Mouse (Mus musculus) right cerebral cortex, postnatal 14 days (tissue): Measurements from ENCODE around the gene Mllt6.
A peak's percentile ranks its signal among the peaks of the same experiment; 100 is the strongest.
"Not testable (repeated sequence)": the region's sequence is repeated elsewhere in the genome, so short reads cannot be mapped to it uniquely, and the experiment has no call there.

Source experiments
- DNase-seq: peaks from one replicate; pipeline ENCODE4 v3.0.0; 2022

Mllt6 gene

DNA sequence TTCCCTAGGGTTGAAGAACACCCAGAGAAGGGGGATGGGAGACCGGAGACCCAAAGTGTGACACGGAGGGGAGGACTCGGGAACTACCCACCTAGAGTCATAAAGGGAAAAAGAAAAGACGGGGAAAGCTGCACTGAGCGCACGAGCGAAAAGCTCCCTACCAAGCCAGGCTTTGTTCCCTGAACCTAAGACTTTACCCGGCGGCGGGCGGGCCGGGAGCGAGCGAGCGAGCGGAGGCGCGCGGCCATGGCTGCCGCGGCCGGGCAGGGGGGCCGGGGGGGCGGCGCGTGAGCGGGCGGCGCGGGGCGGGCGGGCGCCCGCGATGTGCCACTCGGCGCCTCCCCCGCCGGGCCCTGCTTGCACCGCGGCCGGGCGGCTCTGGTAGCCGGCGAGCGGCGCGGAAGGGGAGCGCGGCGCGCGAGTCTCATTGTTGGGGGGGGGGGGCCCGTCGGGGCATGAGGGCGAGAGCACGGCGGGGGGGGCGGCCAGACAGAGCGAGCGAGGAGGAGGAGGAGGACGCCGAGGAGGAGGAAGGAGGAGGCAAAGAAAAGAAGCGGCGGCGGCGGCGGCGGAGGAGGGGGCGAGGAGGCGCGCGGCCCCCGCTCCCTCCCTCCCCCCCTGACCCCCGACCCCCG, at the start of gene Mllt6:
TSS of gene Mllt6 (plus strand) at position 522 of the 635 bp plus-strand sequence.
- DNase-seq, result peak; percentile 77

DNA sequence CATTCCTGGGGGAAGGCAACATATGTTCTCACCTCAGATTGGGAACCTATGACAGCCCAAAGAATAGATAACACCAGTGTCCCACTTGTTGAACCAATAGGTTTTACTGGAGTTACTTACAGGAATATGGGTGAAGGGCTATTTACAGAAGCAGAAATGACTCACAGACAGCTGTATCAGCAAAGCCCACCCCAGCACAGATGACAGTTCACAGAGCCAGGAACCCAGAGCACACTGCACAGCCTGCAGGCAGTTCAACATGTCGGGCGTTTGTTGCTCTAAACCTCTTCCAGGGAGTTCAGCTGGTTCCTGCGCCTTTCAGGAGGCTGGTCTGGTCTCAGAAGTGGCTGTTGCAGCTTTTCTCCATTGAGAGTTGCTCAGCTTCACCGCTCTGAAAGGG, 47.9 kb upstream of the Mllt6 start:
- DNase-seq, result no peak

DNA sequence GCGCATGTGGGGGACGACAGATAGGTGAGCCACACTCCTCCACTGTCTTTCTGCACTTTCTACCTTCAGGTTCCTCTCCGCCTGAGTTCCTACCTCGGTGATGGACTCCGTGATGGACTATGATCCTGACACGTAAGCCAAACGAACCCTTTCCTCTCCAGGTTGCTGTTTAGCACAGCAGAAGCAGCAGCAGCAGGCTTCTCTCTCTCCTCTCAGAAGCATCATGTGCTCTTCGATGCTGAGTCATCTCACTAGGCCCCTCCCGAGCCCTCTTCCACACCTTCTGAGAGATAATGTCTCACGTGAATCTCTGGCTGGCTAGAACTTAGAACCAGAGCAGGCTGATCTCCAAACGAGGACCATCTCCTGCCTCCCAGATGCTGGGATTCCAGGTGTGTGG, 44.8 kb upstream of the Mllt6 start:
- DNase-seq, result no peak

DNA sequence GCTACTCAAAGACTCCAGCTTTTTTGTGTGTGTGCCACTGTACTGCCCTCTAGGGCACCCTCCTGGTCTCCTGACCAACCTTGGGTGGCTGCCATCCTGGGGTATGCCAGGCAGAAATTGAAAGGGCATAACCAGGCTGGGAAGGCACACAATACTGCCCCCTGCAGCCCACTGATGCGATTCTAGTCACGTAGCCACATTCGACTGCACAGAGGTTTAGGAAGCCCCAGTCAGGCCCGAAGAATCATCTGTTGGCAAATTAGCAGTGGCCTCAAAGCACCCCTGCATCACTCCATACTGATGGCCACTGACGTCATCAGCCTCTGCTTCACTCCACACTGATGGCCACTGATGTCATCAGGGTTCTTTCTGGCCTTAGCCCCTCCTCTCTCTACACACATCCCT, 43.8 kb upstream of the Mllt6 start:
- peak; percentile 84 for DNase-seq

DNA sequence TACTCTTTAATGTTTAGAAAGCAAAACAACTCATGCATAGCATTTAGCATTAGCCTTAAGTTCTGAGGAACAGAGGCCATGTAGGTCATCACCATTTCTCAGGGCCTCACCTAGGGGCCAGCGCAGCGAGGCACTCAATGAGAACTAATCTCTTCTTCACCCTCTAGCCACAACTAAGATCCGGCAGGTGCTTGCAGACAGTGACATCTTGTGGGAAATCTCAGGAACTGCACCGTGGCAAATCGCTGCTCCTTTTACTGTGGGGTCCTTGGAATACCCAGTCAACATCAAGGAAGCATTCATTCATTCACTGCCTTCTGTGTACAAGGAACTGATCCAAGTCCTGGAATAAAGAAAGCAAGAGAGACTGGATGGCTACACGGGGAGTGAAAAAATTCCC, 40.8 kb upstream of the Mllt6 start:
- peak; percentile 46 for DNase-seq

DNA sequence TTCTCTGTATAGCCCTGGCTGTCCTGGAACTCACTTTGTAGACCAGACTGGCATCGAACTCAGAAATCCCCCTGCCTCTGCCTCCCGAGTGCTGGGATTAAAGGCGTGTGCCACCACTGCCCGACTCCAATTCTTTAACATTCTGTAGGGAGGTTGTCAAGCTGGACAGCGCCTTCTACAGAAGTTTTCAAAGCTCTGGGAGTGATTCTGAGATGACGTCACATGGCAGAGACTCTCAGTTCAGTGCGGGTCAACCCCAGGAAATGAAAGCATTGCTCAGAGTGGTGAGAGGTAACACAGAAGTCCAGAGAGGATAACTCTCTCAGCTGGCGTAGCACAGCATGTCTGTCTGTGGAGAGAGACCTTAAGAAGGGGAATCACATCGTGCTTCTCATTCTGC, 40.0 kb upstream of the Mllt6 start:
- no peak for DNase-seq

DNA sequence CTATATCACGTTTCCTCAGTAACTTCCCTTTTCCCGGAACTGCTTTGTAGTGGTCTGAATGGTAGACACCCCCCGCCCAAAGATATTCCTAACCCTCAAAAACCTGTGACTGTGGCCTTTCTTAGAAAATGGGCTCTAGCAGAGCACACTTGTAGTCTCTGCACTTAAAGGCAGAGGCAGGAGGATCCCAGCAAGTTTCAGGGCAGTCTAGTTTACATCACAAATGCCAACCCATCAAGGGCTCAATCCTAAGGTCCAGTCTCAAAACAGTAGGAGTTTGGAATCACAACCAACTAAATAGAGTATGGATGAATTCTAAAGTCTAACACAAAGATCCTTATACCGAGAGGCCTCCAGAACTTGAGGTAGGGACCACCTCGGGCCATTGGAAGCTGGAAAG, 37.7 kb upstream of the Mllt6 start:
- DNase-seq, result no peak

DNA sequence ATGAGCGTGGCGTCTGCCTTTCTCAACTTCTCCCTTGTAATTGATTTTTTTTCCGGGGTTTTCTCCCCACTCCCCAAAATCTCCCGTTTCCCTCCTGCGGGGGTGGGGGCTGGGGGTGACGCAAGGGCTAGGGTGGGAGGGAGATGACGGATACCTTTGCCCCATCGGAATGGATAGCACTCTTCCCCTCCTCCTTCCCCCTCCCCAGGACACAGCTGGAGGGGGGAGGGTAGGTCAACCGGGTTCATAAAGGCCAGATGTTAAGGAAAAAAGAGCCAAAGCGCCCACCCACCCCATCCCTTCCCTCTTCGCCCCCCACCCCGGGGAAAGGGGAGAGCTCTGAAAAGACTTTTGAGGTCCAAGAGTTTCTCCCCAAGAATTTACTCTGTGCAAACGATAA, 36.8 kb upstream of the Mllt6 start:
- no peak for DNase-seq

DNA sequence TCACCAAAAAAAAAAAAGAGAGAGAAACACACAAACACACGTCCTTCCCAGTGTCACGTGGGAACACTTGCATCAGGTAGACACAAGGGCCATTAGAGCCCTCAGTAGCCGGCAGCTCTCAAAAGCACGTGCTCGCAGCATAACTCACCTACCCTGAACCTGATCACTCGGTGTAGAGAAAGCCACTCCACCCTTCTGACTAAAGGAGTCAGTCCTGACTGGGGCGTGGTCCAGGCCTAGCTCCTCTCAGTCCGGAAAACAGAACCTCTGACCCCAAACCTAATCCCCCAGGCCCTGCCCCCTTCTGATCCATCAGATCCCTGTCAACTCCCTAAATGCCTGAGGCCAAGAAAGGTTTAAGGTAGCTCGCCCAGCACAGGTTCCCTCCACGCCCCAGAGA, 36.4 kb upstream of the Mllt6 start:
- DNase-seq, result no peak

DNA sequence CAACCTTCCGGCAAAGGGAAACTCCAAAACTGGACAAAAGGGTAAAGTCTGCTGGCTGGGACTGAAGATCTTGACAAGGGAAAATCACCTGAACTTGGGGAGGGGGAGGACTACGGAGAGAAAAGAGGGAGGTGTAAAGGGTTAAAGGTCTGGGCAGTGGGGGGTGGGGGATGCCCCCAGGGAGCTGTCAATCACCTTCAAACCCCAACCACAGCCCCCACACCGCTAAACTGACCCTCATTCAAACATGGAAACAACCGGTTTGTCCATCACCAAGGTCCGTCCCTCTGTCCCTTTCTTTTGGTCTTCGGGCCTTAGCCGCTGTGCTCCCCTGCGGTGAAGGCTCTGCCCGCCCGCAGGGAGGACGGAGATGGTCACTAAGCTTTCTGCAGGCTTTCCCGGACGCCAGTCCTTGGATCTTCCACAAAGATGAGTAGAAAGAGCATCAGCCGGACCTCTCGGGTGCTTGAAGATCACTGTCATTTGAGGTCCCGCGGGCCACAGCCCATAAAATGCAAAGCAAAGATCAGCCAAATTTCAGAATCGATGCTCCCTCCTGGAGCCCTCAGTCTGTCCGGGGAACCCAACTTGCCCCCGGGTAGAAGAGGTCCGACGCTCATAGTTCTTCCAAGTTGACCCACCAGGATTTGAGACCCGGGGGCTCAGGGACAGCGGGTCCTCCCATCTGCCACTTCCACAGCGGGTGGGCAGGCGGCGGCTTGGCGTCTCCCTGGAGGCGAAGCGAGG, 35.5 kb upstream of the Mllt6 start:
- no peak for DNase-seq

DNA sequence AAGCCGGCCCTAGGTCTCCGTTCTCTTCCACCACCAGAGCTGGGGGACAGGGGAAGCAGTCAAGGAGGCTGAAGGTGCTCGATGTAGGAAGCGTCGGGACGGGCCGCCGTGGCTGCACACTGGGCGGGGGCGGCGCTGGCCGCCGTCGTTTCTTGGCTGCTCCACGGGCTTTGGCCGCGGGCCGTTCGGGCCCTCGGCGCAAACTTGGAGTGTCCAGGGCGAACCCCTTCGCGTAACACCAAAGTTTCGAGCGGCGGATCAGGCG, 35.0 kb upstream of the Mllt6 start:
- DNase-seq, result no peak

DNA sequence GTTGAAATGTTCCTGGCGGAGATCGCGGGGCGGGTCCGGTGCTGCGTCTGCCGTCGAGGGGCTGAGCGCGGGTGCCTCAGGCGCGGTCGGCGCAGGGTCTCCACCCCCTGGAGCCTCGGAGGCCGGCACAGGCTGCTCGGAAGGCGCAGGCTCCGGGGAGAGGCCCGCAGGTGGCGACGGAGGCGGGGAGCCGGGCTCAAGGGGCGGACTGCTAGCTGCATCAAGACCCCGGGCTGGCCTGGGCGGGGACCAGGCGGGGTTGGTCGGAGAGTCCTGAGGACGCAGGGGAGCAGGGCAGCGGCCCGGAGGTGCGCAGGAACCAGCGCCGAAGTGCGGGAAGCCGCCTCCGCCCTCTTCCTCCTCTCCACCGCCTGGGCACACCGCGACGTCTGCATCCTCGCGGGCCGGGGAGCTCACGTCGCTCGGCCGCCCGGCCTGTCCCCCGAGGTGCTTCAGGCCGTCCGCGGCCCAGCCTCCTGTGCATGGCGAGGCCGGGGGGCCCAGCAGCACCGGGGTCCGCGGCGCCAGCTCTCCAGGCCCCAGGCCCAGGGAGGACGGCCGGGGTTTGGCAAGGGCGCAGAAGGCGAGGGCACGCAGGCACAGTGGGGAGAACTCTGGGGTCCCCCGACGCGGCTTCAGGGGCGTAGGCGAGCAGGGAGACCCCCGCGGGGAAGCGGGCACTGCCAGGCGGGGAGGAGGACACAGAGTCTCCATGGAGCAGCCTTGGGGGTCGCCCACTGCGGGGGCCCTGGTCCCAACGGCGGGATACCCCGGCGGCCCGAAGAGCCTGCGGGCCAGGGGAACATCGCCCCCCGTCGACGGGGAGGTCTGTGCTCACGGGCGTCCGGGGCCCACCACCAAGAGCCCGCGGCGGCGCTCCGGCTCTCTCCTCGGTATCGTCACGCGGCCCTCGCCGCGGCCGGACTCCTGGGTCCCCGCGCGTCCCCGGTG, 34.4 kb upstream of the Mllt6 start:
- DNase-seq, result no peak

DNA sequence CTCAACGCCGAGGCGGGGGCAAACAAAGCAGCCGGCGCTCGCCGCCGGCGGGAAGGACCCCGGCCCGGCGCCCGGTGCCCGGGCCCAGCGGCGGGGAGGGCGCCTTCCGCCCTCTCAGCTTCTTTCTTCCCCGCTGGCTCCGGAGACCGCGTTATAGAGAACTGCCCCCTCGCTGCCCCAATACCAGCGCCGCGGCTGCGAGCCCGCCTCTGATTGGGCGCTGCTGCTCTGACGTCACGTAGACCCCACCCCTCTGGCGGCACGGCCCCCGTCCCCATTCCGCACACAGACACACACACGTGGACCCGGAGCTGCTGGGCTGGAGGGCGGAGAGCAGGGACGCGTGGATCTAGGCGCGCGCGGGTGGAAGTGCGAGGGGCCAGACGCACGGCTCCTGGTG, 33.6 kb upstream of the Mllt6 start, which contains the start of gene Epop:
TSS of gene Epop (minus strand) at position 127 of the 400 bp plus-strand sequence.
- peak; percentile 91 for DNase-seq

DNA sequence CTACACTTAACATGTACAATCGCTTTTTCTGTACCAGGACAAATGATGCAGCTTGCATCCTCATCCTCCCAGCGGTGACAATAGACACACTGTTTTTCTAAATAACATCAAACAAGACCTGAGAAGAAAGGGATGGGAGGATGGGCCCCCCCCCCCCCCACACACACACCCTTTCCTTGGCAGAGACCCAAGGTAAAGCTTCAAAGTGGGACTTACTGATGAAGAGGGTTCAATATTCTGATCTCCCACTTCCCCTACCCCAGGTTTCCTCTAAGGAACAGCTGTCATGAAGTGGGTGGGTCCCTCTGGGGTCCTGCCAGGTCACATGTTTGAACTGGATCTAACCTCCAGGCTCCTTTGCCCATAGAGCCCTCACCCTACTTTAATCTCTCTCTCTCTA, 32.2 kb upstream of the Mllt6 start:
- no peak for DNase-seq

DNA sequence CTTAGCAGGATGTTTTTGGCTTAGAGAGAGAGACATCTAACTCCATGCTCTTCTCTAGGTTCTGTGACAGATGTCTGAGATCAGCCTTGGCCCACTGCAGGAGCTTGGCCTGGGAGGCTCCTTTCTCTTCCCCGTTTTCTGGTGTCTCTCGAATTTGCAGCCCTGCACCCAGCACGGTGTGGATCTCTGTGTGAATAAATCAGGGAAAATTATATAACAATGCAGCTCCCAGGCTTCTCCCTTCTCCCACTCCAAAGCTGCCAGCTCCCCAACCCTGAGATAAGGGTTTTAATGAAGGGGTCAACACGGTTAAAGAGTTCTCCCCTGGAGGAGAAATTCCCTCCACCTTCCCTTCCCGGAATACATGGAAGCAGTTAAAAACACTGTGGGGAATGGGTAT, 31.7 kb upstream of the Mllt6 start:
- DNase-seq, result no peak

DNA sequence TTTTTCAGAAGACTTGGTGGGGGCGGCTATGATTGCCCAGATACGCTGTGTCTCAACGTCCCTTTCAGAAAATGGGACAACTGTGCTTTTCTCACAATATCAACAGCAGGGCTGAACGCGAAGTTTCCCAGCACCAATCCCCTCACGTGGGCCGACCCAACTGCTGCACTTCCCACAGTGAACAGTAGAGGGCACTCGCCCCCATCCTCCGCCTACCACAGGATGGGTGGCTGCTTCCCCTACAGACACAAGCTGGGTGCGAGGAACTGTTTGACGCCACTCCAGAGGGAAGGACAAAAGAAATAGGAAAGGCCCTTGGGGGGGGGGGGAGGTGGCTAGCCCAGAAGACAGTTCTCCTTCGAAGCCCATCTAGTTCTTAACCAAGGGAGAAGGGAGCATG, 31.3 kb upstream of the Mllt6 start:
- peak; percentile 83 for DNase-seq

DNA sequence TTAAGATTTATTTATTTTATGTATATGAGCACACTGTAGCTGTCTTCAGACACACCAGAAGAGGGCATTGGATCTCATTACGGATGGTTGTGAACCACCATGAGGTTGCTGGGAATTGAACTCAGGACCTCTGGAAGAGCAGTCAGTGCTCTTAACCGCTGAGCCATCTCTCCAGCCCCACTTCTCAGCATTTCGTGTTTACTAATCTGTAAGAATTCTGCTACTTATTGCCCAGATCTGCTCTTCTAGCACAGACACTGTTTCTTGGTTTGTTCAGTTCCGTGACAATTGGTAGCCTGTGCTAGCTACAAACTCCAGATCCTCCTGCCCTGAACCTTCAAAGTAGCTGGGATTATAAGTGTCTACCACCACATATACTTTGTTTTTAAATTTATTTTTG, 30.8 kb upstream of the Mllt6 start:
- DNase-seq, result not testable (repeated sequence)

DNA sequence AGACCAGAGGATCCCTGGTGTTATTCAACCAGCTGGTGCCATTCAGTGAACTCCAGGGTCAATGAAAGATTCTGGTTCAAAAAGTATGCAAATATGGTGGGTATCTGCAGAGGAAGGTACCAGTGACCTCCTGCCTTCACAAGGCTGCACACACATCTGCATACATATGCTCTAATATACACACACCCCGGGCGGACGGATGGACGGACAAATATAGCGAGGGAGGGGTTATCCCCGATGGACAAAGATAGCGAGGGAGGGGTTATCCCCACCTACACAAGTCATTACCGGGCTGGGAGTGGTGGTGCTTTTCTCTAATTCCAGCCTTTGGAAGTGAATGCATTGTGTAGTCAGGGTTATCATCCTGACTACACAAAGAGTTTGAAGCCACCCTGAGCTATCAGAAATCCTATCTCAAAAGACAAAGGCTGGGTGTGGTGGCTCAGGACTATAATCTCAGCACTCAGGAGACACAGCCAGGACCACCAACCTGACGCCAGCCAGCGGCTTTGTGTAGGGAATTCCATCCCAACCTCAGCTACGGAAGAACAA, 27.7 kb upstream of the Mllt6 start:
- DNase-seq, result no peak

DNA sequence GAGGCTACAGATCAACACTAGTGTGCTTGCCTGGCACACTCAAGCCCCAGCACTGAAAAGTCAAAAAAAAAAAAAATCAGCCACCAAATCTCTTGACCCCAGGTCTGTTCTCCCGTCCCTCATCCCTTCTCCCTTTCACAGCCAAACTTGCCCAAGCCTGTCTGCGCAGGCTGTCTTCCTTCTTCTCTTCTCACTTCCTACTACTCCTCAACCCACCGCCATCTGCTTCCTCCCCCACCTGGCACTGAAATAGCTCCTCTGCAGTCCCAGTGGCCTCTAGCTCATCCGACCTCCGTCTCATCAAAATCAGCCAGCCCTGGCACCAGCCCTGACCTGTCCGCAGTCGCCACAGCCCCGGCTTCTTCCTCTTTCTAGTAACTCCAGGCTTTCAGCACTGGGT, 21.5 kb upstream of the Mllt6 start:
- DNase-seq, result peak; percentile 51

DNA sequence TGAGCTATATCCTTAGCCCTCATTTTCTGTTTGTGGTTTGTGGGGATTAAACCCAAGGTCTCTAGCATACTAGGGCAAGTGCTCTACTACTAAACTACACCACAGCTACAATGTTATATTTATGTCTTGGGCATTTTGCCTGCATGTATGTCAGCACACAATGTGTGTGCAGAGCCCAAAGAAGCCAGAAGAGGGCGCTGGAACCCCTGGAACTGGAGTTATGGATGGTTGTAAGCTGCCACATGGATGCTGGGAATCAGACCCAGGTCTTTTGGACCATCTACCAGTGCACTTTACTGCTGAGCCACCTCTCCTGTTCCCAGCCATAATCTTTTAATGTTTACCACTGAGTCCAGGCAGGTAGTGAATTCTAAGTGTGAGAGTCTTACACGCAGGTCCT, 20.5 kb upstream of the Mllt6 start:
- DNase-seq, result no peak

DNA sequence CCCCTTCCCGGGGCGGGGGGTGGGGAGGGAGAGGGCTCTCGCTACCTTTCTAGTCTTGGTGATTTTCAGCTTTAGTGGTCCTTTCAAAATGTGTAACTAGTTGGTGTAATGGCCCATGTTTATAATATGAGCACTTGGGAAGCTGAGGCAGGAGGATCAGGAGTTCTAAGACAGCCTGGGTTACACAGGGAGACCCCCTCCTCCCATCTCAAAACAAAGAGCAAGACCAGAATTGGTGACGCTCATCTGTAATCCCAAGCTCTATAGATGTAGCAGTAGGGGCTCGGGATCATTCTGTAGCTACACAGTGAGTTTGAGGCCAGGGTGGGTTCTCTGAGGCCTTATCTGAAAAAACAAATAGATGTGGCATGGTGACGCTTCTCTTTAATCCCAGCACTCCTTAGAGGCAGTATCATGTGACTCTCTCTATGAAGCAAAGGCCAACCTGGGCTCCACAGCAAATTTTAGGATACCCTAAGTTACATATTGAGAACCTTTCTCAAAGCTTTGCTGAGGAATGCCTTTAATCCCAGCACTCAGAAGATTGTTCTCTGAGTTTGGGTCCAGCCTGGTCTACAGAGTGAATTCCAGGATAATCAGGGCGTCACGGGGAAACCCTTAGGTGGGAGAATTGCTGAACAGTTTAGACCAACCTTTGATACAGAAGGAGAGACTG, 19.7 kb upstream of the Mllt6 start:
- no peak for DNase-seq

DNA sequence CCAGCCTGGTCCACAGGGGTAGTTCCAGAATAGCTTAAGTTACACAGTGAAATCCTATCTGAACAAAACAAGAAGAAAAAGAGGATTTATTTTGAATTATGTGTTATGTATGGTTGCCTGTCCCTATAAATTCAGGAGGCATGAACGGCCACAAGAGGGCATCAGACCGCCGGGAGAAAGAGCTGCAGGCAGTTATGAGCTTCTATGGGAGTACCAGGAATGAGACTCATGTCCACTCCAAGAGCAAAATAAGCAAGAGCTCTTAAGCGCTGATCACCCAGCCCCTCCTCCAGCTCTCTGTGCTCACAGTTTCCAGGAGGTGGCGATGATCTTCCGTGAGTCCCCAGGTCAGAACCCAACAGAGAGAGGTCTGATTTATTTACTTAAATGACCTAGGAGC, 18.4 kb upstream of the Mllt6 start:
- DNase-seq, result peak; percentile 71

DNA sequence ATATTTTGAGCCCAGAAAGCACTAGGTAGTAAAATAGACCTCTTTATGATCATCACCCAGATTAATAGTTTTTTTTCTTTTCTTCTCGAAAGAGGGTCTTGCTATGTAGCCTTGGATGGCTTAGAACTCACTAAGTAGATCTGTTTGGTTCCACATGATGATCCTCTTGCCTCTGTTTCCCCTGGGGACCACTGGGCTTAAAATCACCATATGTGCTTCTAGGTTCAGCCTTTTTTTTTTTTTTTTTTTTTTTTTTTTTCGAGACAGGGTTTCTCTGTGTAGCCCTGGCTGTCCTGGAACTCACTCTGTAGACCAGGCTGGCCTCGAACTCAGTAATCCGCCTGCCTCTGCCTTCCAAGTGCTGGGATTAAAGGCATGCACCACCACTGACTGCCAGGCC, 14.7 kb upstream of the Mllt6 start:
- not testable (repeated sequence) for DNase-seq
